Mouse (Mus musculus): ENCODE measurements around the gene Asb7. TPM values are rescaled to one million over a fixed set of nuclear protein-coding genes. Genes with fewer than 3 reads are reported as not detected.

Gene Asb7
- 9.2 and 9.7 TPM in 2 replicates for polyA plus RNA-seq (2012; rRNA removed)

- H3K4me3 ChIP-seq (ENCODE audit: insufficient read depth, low read length): peak within 1 kb of the TSS; percentile 82
- peaks cover 3% of the 10 kb centered on the region; the same call in 1 of the 2 replicates for H3K4me1 ChIP-seq (ENCODE audit: control insufficient read depth, insufficient read depth, low read length)
- H3K27ac ChIP-seq (ENCODE audit: insufficient read depth, low read length): peak within 1 kb of the TSS; percentile 79
- no peak for TF ChIP-seq POLR2A (IDR thresholded peaks at IDR 0.05; ENCODE audit: extremely low read depth, insufficient read depth, low read length)
- TF ChIP-seq CTCF (IDR thresholded peaks at IDR 0.05; ENCODE audit: extremely low read depth, insufficient read depth, low read length): no peak
Measured at GRCm38 (mm10) chr7:66689294-66689619, at the start of gene Asb7. TSS of gene Asb7 (minus strand) at chr7:66689596.

GRCm38 (mm10) chr7:66737418-66737817, 48.0 kb upstream of the Asb7 start:
- Histone ChIP-seq H3K27ac (ENCODE audit: insufficient read depth, low read length) (no peak overlapping the region), H3K4me3 (ENCODE audit: insufficient read depth, low read length) (no peak overlapping the region), H3K4me1 (ENCODE audit: control insufficient read depth, insufficient read depth, low read length) (no peaks in the 10 kb centered on the region)
- no peak for TF ChIP-seq POLR2A (IDR thresholded peaks at IDR 0.05; ENCODE audit: extremely low read depth, insufficient read depth, low read length)
- TF ChIP-seq CTCF (IDR thresholded peaks at IDR 0.05; ENCODE audit: extremely low read depth, insufficient read depth, low read length): no peak

- Histone ChIP-seq H3K27ac (ENCODE audit: insufficient read depth, low read length) (no peak overlapping the region), H3K4me3 (ENCODE audit: insufficient read depth, low read length) (no peak overlapping the region), H3K4me1 (ENCODE audit: control insufficient read depth, insufficient read depth, low read length) (no peaks in the 10 kb centered on the region)
- TF ChIP-seq POLR2A (IDR thresholded peaks at IDR 0.05; ENCODE audit: extremely low read depth, insufficient read depth, low read length) (no peak), CTCF (IDR thresholded peaks at IDR 0.05; ENCODE audit: extremely low read depth, insufficient read depth, low read length) (no peak)
Measured at GRCm38 (mm10) chr7:66734993-66735392, 45.6 kb upstream of the Asb7 start.

GRCm38 (mm10) chr7:66734466-66734865, 45.1 kb upstream of the Asb7 start:
- no peak for TF ChIP-seq POLR2A (IDR thresholded peaks at IDR 0.05; ENCODE audit: extremely low read depth, insufficient read depth, low read length)
- TF ChIP-seq CTCF (IDR thresholded peaks at IDR 0.05; ENCODE audit: extremely low read depth, insufficient read depth, low read length): no peak

GRCm38 (mm10) chr7:66733882-66734281, 44.5 kb upstream of the Asb7 start:
- no peak overlapping the region for H3K27ac ChIP-seq (ENCODE audit: insufficient read depth, low read length)
- H3K4me1 ChIP-seq (ENCODE audit: control insufficient read depth, insufficient read depth, low read length): no peaks in the 10 kb centered on the region
- no peak overlapping the region for H3K4me3 ChIP-seq (ENCODE audit: insufficient read depth, low read length)
- TF ChIP-seq POLR2A (IDR thresholded peaks at IDR 0.05; ENCODE audit: extremely low read depth, insufficient read depth, low read length): no peak
- TF ChIP-seq CTCF (IDR thresholded peaks at IDR 0.05; ENCODE audit: extremely low read depth, insufficient read depth, low read length): no peak

More at GRCm38 (mm10) chr7:66734466-66734865, 45.1 kb upstream of the Asb7 start:
- H3K4me3 ChIP-seq (ENCODE audit: insufficient read depth, low read length): no peak overlapping the region
- no peak overlapping the region for H3K27ac ChIP-seq (ENCODE audit: insufficient read depth, low read length)
- no peaks in the 10 kb centered on the region for H3K4me1 ChIP-seq (ENCODE audit: control insufficient read depth, insufficient read depth, low read length)

- H3K27ac ChIP-seq (ENCODE audit: insufficient read depth, low read length): no peak overlapping the region
- H3K4me3 ChIP-seq (ENCODE audit: insufficient read depth, low read length): no peak overlapping the region
- no peaks in the 10 kb centered on the region for H3K4me1 ChIP-seq (ENCODE audit: control insufficient read depth, insufficient read depth, low read length)
- TF ChIP-seq POLR2A (IDR thresholded peaks at IDR 0.05; ENCODE audit: extremely low read depth, insufficient read depth, low read length) (no peak), CTCF (IDR thresholded peaks at IDR 0.05; ENCODE audit: extremely low read depth, insufficient read depth, low read length) (no peak)
Measured at GRCm38 (mm10) chr7:66733431-66733830, 44.0 kb upstream of the Asb7 start.

- no peak for TF ChIP-seq POLR2A (IDR thresholded peaks at IDR 0.05; ENCODE audit: extremely low read depth, insufficient read depth, low read length)
- no peak for TF ChIP-seq CTCF (IDR thresholded peaks at IDR 0.05; ENCODE audit: extremely low read depth, insufficient read depth, low read length)
- Histone ChIP-seq H3K27ac (ENCODE audit: insufficient read depth, low read length) (no peak overlapping the region), H3K4me3 (ENCODE audit: insufficient read depth, low read length) (no peak overlapping the region), H3K4me1 (ENCODE audit: control insufficient read depth, insufficient read depth, low read length) (no peaks in the 10 kb centered on the region)
Measured at GRCm38 (mm10) chr7:66729232-66729631, 39.8 kb upstream of the Asb7 start.

- Histone ChIP-seq H3K27ac (ENCODE audit: insufficient read depth, low read length) (no peak overlapping the region), H3K4me3 (ENCODE audit: insufficient read depth, low read length) (no peak overlapping the region), H3K4me1 (ENCODE audit: control insufficient read depth, insufficient read depth, low read length) (no peaks in the 10 kb centered on the region)
- no peak for TF ChIP-seq POLR2A (IDR thresholded peaks at IDR 0.05; ENCODE audit: extremely low read depth, insufficient read depth, low read length)
- no peak for TF ChIP-seq CTCF (IDR thresholded peaks at IDR 0.05; ENCODE audit: extremely low read depth, insufficient read depth, low read length)
Measured at GRCm38 (mm10) chr7:66728072-66728471, 38.7 kb upstream of the Asb7 start.

GRCm38 (mm10) chr7:66724954-66725353, 35.6 kb upstream of the Asb7 start:
- Histone ChIP-seq H3K4me3 (ENCODE audit: insufficient read depth, low read length) (no peak overlapping the region), H3K27ac (ENCODE audit: insufficient read depth, low read length) (no peak overlapping the region), H3K4me1 (ENCODE audit: control insufficient read depth, insufficient read depth, low read length) (no peaks in the 10 kb centered on the region)
- TF ChIP-seq CTCF (IDR thresholded peaks at IDR 0.05; ENCODE audit: extremely low read depth, insufficient read depth, low read length): no peak
- no peak for TF ChIP-seq POLR2A (IDR thresholded peaks at IDR 0.05; ENCODE audit: extremely low read depth, insufficient read depth, low read length)

GRCm38 (mm10) chr7:66724514-66724913, 35.1 kb upstream of the Asb7 start:
- Histone ChIP-seq H3K27ac (ENCODE audit: insufficient read depth, low read length) (no peak overlapping the region), H3K4me3 (ENCODE audit: insufficient read depth, low read length) (no peak overlapping the region), H3K4me1 (ENCODE audit: control insufficient read depth, insufficient read depth, low read length) (no peaks in the 10 kb centered on the region)
- TF ChIP-seq CTCF (IDR thresholded peaks at IDR 0.05; ENCODE audit: extremely low read depth, insufficient read depth, low read length): no peak
- no peak for TF ChIP-seq POLR2A (IDR thresholded peaks at IDR 0.05; ENCODE audit: extremely low read depth, insufficient read depth, low read length)

Measured in cortical plate, adult 2 months (tissue).